Mouse (Mus musculus) heart, adult 11 months (tissue): ENCODE results near the gene Prr5.
"Not testable (repeated sequence)": the region's sequence is repeated elsewhere in the genome, so short reads cannot be mapped to it uniquely, and the experiment has no call there.

Source experiments
- DNase-seq: peaks from one replicate; pipeline ENCODE4 v3.0.0; 2022

Gene Prr5

GRCm38 (mm10) chr15:84717570-84718270, 48.3 kb downstream of the Prr5 start:
- not testable (repeated sequence) for DNase-seq

DNA sequence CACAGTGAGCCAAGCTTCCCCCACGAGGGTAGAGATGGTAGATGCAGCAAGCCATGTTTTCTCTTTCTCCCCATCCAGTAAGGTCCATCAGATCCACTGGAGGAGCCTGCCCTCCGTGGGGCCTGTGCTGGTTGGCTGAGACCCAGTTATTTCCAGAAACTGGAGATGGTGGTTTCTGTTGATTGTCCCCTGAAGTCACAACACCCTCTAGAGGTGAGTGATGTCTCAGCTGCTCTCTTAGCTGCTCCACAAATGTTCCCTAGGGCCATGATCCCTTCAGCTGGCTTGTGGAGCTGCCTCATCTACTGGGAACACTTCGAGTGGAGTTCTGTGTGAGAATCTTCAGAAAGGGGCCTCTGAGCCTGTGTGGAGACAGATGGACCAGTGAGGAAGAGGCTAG, 49.4 kb downstream of the Prr5 start:
- no peak for DNase-seq

- DNase-seq: peak; percentile 96
Measured at GRCm38 (mm10) chr15:84719791-84720190, 50.4 kb downstream of the Prr5 start, which contains the start of gene Arhgap8. TSS of gene Arhgap8 (plus strand) at chr15:84720052.

- peak; percentile 95 for DNase-seq
Measured at GRCm38 (mm10) chr15:84720291-84721204, 51.1 kb downstream of the Prr5 start.

GRCm38 (mm10) chr15:84723656-84724055, 54.2 kb downstream of the Prr5 start:
- DNase-seq: not testable (repeated sequence)

- no peak for DNase-seq
Measured at GRCm38 (mm10) chr15:84724199-84724598, 54.8 kb downstream of the Prr5 start.

DNA sequence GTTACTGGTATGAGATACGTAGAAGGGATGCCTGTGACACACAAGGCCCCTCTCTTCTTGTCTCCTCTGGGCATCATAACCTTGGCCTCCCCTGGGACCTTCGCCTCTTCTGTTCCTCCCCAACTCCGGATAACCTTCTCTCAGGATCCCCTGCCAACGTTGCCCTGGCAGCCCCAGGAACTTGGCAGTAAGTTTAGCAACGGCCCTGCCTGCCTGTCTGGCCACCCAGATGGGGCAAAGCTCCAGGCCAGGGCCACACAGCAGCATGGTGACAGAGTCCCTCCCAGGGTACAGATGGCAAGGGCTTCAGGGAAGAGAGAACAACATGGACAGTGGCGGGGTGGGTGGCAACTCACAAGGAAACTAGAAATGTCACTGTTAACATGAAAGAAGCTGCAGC, 60.3 kb downstream of the Prr5 start:
- DNase-seq: peak; percentile 94

DNA sequence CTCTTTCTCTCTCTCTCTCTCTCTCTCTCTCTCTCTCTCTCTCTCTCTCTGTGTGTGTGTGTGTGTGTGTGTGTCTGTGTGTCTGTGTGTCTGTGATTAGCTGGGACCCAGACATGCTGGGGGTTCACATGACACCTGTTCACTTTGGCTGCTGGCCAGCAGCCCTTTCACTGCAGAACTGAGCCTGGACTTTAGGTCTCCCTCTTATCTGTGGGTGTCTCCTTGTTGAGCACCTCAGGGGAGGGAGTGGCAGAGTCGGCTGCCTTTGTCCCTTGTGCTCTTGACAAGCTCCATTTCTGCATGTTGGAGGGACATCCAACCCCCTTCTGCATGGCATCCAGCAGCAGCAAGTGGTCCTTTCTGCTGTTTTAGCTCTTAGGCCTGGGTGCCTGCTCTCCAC, 61.5 kb downstream of the Prr5 start:
- DNase-seq: no peak

- DNase-seq: no peak
Measured at GRCm38 (mm10) chr15:84731676-84732424, 62.4 kb downstream of the Prr5 start.

- DNase-seq: no peak
Measured at GRCm38 (mm10) chr15:84732425-84732749, 63.0 kb downstream of the Prr5 start.

GRCm38 (mm10) chr15:84736346-84736993, 67.0 kb downstream of the Prr5 start:
- no peak for DNase-seq

DNA sequence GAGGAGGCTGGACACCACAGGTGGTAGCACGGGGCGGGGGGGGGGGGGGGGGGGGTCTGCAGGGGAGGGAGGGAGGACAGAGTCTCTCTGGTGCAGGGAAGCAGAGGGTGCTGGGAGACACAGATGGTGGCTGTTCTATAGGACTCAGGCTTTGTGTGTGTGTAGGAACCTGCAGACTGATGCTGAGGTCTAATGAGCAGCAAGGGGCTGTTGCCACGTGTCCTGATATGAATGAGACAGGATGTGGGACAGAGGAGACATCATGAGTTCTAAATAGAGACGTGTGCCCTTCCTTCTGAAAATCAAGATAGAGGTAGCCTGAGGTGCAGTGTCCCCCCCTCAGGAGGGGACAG, 67.5 kb downstream of the Prr5 start:
- no peak for DNase-seq

GRCm38 (mm10) chr15:84738246-84738645, 68.8 kb downstream of the Prr5 start:
- DNase-seq: no peak

- no peak for DNase-seq
Measured at GRCm38 (mm10) chr15:84741573-84741972, 72.2 kb downstream of the Prr5 start.

- no peak for DNase-seq
Measured at GRCm38 (mm10) chr15:84743347-84743746, 73.9 kb downstream of the Prr5 start.

DNA sequence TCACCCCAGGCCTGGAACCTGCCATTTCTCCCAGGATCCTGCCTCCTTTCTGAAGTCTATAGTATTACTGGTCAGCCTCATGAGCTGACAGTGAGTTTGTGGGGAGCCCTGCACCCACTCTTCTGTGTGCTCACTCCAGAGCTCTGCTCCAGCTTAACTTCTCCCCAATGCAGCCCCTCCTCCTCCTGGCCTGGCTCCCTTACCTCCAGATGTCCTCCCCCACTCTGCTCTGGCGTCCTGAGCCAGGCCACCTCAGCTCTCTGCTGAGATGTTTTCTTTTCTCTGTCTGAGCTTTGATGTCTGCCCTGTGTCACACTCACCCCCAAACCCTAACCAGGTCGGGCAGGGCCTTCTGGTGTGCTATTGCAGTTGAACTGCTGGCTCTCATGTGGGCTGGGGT, 74.9 kb downstream of the Prr5 start:
- no peak for DNase-seq

GRCm38 (mm10) chr15:84745831-84746230, 76.4 kb downstream of the Prr5 start:
- DNase-seq: no peak
